Mouse (Mus musculus) G1E-ER4 (cell line): Measurements from ENCODE around the gene Gpc4. TPM values are rescaled to one million over a fixed set of nuclear protein-coding genes. Genes with fewer than 3 reads are reported as not detected.

Experiments used
- GATA1 ChIP-seq: IDR thresholded peaks from one replicate; pipeline ENCODE4 v1.8.0; 2012; ENCODE audit warnings: low read length, inconsistent platforms
- polyA plus RNA-seq: library from polyadenylated mRNA; stranded (reverse); fragments of >175 nt; gene quantifications from 2 replicates; pipeline ENCODE4 v1.2.3, GENCODE M21; 2012

The Gpc4 gene
- polyA plus RNA-seq, 1 experiment: 26.3 TPM

- TF ChIP-seq GATA1: no peak
Measured at GRCm38 (mm10) chrX:52108966-52109365, 56.1 kb downstream of the Gpc4 start.

- TF ChIP-seq GATA1: no peak
Measured at GRCm38 (mm10) chrX:52103771-52104170, 61.3 kb downstream of the Gpc4 start.

GRCm38 (mm10) chrX:52101940-52102339 is 63.1 kb downstream of the Gpc4 start:
- peak; percentile 59 for TF ChIP-seq GATA1

- TF ChIP-seq GATA1: peak; percentile 21
Measured at GRCm38 (mm10) chrX:52101445-52101844, 63.6 kb downstream of the Gpc4 start.

GRCm38 (mm10) chrX:52087726-52088348 is 77.2 kb downstream of the Gpc4 start:
- TF ChIP-seq GATA1: no peak

- no peak for TF ChIP-seq GATA1
Measured at GRCm38 (mm10) chrX:52086885-52087573, 78.0 kb downstream of the Gpc4 start.

- TF ChIP-seq GATA1: no peak
Measured at GRCm38 (mm10) chrX:52083557-52083956, 81.5 kb downstream of the Gpc4 start.

GRCm38 (mm10) chrX:52072410-52072809 is 92.6 kb downstream of the Gpc4 start:
- no peak for TF ChIP-seq GATA1

- TF ChIP-seq GATA1: no peak
Measured at GRCm38 (mm10) chrX:52053416-52053815, 111.6 kb downstream of the Gpc4 start.

- TF ChIP-seq GATA1: no peak
Measured at GRCm38 (mm10) chrX:52052011-52052410, 113.0 kb downstream of the Gpc4 start.

- no peak for TF ChIP-seq GATA1
Measured at GRCm38 (mm10) chrX:52050941-52051340, 114.1 kb downstream of the Gpc4 start.

GRCm38 (mm10) chrX:52039875-52040274 is 125.2 kb downstream of the Gpc4 start:
- TF ChIP-seq GATA1: no peak

GRCm38 (mm10) chrX:52030146-52030545 is 134.9 kb downstream of the Gpc4 start:
- no peak for TF ChIP-seq GATA1

GRCm38 (mm10) chrX:52017660-52018059 is 147.4 kb downstream of the Gpc4 start:
- no peak for TF ChIP-seq GATA1

Other genes with a start within 250 kb of the Gpc4 start
- not detected in 2 replicates for gene 1700080O16Rik, start 192.5 kb downstream of the Gpc4 start, polyA plus RNA-seq